Mouse (Mus musculus) left cerebral cortex, postnatal 36 days (tissue): ENCODE measurements around the gene Mfsd5. TPM values are rescaled to one million over a fixed set of nuclear protein-coding genes. Genes with fewer than 3 reads are reported as not detected.
A peak's percentile ranks its signal among the peaks of the same experiment; 100 is the strongest.

Experiments
- DNase-seq, 2 experiments: peaks; one replicate each; pipeline ENCODE4 v3.0.0; 2021 to 2022; ENCODE audit warnings: low spot score in 2 of 2, mixed read lengths in 1 of 2
- intact Hi-C: fragments of 180-260 bp; cut with DNase I; formaldehyde crosslinking; loops from one replicate; pipeline ENCODE4 v1.15.1; 2025
- total RNA-seq, 2 experiments: library from RNA; stranded (reverse); gene quantifications; 2 replicates each; pipeline ENCODE4 v1.2.3; 2021

Gene Mfsd5
- total RNA-seq, 2 experiments from 2014 or later: 40.9 to 43.9 TPM

DNA sequence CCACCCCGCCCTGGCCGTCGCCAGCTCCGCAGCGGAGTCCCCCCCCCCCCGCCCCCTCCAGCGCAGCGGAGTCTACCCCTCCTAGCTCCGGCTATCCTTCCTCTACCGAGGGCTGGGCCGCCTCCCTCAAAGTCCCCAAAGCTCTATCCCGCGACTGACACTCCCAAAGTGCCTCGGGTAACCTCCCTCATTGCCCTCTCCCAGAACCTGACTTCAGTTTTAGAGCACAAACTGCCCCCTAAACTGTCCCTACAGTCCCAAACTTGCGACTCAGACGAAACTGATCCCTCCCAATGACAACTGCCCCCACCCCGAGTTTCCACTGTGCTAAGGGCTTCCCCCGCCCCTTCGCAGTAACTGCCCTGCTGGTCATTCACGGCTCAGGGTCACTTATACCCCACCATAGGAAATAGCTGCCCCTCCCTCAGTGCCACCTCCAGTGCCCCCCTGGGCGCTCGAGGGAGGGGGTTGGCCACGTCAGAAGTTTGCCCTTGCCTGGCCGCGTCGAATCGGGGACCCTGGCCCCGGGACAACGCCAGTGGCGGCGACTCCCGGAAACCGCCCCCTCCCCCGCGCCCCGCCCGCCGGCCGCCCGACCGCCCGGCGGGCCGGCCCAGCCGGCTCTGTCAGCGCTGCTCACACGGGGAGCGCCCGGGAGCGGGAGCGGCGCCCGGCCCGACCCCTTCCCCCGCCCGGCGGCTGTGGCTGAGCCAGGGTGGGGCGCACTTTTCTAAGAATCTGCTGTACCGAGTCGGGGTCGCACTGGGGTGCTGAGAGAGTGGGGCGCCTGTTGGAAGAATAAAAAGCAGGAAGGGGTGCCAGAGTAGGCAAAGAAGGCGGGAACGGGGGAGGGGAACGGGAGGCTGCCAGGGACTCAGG lies 31.8 kb upstream of the Mfsd5 start:
- intact Hi-C loops: loop anchor here (2.0 kb wide), 1 partner anchor 31 kb away; the partner anchor contains the start of gene Mfsd5
- DNase-seq: peak; percentile 42 to 44

DNA sequence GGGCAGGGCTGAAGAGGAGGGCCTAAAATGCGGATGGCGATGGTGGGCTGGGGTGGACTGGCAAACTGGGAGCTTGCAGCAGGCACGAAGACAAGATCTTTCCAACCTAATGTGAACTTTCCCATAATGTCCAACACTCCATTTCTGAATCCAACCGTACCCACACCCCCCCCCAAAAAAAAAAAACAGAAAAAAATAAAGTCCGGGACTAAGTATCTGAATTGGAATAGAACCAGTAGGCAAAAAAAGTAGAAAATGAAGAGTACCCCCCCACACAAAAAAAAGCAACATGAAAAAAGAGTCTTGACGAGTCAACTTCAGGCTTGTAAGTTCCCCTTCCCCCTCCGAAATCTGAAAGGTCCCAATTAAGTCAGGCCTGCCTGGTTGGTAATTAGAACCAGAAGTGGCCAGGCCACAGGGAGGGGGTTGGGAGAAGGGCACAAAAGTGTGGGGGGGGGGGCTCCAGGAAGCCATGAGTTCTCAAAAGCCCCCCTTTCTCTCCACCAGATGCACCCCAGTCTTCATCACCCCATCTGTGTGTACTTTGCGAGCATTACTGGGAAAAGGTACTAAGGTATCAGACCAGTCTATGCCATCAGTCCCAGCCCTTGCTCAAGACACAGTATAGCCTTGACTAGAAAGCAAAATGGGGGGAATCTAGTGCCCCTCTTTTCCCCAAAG lies 31.0 kb upstream of the Mfsd5 start:
- no peak for DNase-seq
- intact Hi-C loops: no loop called here

DNA sequence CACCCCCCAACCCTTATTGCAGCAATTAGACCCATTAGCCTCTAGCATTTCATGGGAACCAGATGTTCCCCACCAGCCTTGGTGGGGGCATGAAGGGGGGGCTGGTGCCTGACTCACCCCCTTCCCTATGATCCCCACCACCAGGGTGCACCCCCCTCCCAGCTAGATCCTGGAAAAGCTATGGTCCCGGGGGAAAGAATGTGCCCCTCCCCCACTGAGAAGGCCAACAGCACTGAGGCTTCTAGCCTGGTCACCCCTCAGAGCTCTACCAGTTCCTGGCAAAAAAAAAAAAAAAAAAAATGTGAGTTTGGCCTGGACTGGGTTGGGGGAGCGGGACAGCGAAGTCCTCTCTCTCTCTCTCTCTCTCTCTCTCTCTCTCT lies 30.5 kb upstream of the Mfsd5 start:
- no peak for DNase-seq
- intact Hi-C loops: no loop called here

DNA sequence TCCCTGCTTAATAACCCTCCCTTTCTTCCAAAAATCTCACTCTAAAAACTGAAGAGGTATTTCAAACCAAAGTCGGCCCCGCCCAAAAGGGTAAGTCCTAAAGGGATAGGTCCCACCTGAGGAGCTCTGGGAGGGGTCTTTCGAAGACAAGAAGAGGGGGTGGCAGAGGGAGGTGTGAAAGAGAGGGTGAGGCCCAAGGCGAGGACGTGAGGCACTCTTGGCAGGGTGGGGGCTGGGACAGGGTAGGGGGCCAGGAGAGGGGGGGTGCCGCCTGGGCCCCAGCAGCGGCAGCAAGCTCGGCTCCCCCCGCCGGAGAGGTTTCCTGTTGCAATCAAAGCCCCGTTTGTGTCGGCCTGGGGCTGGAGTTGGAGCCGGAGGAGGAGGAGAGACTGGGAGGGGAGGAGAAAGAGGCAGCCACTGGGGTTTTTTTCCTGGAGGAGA lies 30.0 kb upstream of the Mfsd5 start:
- intact Hi-C loops: no loop called here
- DNase-seq: no peak

DNA sequence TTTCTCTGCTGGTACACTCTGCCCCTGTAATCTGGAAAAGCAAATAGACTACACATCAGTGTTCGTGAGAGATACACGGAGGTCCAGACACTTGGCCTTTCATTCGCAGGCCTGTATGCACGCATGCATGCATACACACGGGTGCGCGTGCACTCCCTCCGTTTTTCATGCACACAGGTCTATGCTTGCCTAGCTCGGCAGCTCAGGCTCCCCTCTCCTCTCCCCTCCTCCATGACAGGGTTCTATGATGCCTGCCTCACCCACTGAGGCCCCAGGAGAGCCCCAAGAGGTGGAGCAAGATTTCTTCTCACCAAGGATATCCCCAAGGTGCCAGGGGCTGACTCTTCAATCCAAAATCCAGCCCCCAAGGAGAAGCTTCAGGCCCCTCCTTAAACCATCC lies 29.3 kb upstream of the Mfsd5 start:
- no peak for DNase-seq
- intact Hi-C loops: no loop called here

DNA sequence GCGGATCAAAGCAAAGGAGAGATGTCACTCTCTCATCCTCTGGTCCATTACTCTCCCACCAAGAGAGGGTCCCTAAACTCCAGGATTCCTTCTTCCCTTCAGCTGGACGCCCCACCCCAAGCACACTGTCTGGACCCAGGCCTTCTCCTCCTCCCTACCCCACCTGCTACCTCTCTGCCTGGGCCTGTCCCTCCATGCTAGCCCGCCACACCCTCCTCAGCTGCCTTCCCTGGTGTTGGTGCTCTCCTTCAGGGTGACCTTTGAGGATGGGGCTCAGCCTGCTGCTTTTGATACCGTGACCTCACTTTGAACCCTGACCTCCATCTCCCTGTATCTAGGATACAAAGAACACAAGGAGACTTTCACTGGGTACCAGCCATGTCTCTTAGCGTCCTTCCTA lies 28.7 kb upstream of the Mfsd5 start:
- intact Hi-C loops: no loop called here

DNA sequence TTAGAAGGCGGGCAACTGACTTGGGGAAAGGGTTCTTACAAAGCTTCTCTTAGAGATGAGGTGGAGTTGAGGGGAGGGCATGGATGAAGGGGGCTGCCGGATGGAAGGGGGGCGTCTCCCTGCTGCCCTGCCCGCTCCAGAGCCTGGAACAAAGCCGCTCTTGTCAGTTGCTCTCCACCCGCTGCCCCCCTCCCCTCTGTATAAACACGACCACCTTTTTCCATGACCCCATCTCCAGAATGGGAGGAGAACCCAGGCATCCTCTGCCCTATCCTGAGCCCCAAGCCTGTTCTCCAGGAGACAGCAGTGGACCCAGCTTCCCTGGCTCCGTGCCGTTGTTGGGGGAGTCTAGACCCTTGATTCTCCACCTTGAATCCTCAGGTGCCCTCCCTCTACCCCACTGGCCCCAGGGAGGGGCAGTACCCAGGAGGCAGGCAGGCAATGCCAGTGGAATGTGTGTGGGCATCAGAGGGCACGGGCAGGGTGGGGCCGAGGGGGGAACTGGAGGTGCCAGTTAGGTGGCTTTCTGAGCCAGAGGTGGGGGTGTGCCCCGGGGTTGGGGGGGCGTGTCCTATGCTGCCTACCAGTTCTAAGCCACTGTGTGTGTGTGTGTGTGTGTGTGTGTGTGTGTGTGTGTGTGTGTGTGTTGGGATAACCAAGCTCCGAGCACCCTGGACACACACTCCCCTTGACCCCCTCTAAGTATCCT lies 23.6 kb upstream of the Mfsd5 start:
- DNase-seq: no peak
- intact Hi-C loops: no loop called here

More for the DNA sequence above, 28.7 kb upstream of the Mfsd5 start:
- DNase-seq: no peak

GRCm38 (mm10) chr15:102256431-102257201 lies 22.6 kb upstream of the Mfsd5 start:
- DNase-seq: peak; percentile 38 to 42
- intact Hi-C loops: no loop called here

DNA sequence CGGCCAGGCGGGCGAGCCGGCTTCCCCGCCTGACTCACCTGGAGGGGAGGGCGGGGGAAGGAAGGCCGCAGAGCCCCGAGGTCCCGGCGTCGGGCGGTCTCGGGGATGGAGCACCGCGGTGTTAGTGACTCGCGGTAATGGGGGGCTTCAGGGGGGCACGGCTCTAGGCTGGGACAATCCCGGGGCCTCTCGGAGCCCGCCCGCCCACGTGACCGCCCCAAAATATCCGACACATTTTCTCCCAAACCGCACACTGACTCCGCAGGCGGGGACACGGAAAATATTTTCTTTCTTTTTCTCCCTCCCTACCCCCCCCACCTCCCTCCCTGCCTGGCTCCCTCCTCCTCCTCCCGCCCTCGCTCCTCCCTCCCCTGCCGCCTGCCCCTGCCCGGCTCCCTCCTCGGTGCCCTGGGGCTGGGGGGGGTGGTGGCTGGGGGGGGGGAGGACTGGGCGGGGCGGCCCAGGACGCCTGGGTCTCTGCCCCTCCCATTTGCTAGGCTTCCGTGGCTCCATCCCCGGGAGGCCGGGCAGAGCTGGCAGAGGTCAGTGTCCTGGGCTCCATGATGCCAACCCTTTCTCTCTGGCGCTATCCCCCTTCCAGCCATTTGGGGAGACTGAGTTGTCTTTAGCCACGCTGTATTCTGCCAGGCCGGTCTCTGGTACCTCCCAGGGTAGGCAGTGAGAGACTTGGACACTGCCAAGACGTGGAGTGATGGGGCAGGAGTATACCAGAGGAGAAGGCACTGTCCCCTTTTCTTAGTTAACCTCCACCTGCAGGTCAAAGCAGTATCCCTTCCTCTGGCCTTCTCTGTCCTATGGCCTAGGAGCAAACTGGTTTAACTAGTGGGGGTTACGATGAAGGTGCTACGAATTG lies 21.8 kb upstream of the Mfsd5 start, which contains the start of gene Rarg:
Rarg (minus strand) TSS at position 316 of the 874 bp plus-strand sequence.
- peak; percentile 39 to 44 for DNase-seq
- intact Hi-C loops: no loop called here

- intact Hi-C loops: no loop called here
- DNase-seq: peak; percentile 34 to 45
Observed at GRCm38 (mm10) chr15:102258076-102258470, 21.2 kb upstream of the Mfsd5 start.

DNA sequence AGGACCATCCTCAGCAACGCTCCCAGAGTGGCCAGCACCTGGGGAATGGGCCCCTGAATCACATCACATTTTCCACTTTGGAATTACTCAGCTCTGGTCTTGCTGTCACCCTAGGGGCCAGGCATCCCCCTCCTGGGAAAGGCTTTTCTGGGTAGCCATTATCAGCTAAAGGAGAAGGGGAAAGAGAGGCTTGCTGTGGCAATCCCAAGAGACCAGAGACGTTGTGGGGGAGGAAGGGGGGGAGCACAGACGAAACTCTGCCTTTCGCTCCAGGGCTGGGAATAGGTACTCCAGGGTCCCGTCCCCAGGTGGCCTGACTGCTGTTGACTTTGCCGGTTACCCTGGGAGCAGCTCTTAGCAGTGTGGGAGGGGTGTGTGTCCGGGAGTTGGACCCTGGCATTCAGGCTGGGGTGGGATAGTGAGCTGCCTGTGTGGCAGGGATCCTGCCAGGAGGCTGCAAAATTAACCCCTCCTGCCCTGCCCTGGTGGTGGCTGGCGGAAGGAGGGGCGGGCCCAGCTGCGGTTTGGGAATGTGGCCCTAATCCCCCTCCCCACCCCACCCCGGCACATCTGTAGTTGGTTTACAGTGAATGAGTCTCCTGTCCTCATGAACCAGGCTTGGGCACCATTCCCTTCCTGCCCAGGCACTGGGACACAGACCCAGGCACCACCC lies 20.5 kb upstream of the Mfsd5 start:
- no peak for DNase-seq

GRCm38 (mm10) chr15:102262582-102262981 lies 16.7 kb upstream of the Mfsd5 start:
- peak; percentile 43 to 59 for DNase-seq
- intact Hi-C loops: no loop called here

More for the DNA sequence above, 20.5 kb upstream of the Mfsd5 start:
- intact Hi-C loops: no loop called here

DNA sequence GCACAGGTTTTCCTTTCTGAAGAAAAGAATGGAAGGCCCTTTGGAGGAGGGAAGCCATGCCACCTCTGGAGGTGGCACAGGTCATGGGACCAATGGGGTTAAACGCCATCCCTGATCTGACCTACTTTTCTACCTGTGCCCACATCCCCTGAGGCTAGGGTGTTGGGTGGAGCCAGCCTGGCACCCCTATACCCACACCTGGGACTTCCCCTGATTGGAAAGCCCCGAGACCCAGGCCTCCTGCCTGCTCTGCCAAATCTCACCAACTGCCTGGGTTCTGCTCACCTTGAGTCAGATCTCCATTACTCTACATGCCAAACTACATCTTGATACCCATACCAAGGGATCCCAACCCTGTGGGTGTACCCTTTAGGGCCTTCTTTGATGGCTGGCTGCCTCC lies 16.2 kb upstream of the Mfsd5 start:
- intact Hi-C loops: no loop called here
- DNase-seq: no peak

- DNase-seq: no peak
- intact Hi-C loops: no loop called here
Observed at GRCm38 (mm10) chr15:102265548-102265947, 13.7 kb upstream of the Mfsd5 start.

GRCm38 (mm10) chr15:102270274-102270960 lies 8.8 kb upstream of the Mfsd5 start, which contains the start of gene Gm9918:
Gene Gm9918 (plus strand): TSS chr15:102270563.
- no peak for DNase-seq
- intact Hi-C loops: no loop called here

GRCm38 (mm10) chr15:102271441-102271840 lies 7.8 kb upstream of the Mfsd5 start:
- DNase-seq: no peak
- intact Hi-C loops: no loop called here

GRCm38 (mm10) chr15:102273982-102274716 lies 5.1 kb upstream of the Mfsd5 start:
- no peak for DNase-seq
- intact Hi-C loops: no loop called here
